Mouse (Mus musculus): ENCODE data around the gene Vmn1r55.
"Not testable (repeated sequence)": the region's sequence is repeated elsewhere in the genome, so short reads cannot be mapped to it uniquely, and the experiment has no call there.

Gene Vmn1r55

GRCm38 (mm10) chr7:5149570-5149969 lies at the start of gene Vmn1r55:
Vmn1r55 (minus strand) TSS chr7:5149670.
- DNase-seq: not testable (repeated sequence)

DNA sequence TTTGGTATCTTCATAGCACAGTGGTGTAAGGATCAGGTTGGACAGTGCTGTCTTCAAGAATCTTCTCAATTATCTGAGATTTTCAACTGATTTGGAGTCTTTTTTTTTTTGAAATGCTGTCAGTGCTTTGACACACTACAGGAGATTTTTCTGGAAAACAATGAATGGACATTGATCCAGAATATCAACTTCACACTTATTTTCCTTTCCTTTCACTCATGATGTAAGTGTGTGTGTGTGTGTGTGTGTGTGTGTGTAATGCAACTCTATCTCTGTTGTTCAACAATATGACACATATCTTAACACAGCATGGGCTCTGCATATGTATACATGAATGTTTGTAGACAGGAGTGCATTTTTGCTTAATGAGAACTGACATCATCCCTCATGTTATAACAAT lies 47.2 kb upstream of the Vmn1r55 start, which contains the start of gene Vmn1r56:
Vmn1r56 (minus strand) TSS at position 101 of the 400 bp plus-strand sequence.
- DNase-seq: not testable (repeated sequence)

DNA sequence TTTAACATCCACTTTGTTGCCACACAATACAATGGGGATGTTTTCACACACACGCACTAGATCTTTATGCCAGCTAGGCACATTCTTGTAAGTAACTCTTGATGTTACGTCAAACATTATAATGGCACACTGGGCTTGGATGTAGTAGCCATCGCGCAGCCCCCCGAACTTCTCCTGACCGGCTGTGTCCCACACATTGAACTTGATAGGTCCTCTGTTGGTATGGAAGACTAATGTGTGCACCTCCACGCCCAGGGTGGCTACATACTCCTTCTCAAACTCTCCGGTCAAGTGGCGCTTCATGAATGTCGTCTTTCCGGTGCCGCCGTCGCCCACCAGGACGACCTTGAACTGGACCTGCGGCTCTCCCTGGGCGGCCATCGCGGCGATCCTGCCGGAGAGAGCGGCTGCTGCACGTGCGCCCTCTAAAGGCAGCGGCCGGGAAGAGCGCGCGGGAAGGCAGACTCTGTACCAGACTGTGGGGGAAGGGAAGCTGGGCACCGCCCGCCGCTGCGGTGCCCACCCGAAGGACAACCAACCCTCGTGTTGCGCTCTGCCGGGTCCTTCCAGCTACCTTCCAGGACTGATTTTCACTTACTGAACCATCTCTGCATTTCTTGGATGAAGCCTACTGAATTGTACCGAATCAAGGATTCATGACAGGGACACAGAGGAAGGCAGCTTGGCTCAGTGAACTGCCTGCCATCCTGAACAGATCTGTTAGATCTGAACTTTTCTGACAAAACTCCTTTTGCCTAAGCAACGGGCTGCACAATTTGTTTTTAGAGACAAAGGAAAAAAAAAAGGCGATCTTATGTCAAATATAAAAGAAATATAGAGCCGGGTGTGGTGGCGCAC lies 23.7 kb downstream of the Vmn1r55 start, which contains the start of gene Rasl2-9:
Rasl2-9 (minus strand) TSS at position 402 of the 858 bp plus-strand sequence.
- DNase-seq: peak; percentile 81

DNA sequence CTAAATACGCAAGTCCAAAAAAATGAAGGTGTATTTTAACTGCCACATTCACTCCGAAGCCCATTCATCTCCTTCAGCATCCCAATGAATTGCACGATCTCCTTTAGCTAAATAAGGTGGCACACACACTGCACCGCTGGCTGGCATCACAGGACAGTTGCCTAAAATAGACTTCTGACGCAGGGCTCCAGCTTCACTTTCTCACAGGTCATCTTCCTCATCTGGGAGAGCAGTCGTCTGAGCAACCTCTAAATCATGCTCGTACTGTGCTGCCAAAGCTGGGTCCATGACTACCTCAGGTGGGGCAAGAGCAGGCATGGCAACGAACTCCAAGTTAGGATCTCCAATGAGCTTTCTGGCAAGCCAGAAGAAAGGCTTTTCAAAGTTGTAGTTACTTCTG lies 24.4 kb downstream of the Vmn1r55 start:
- DNase-seq: no peak

DNA sequence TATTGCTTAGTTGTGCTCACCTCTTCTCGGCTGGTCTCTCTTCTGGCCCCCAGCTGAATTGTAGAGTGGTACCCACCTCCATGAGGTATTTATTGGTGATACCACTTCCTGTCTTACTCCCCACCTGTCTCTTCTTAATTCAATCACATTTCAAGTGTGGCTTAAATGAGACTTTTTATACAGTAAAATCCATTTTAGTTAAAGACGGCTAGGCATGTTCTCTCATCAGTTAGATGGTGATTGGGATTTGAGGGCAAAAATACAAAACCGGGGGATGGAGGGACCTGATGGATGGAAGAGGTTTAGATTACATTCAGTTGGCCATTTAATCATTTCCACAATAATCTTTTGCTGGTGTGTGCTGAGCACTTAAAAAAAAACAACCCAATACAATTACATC lies 32.6 kb downstream of the Vmn1r55 start, which contains the start of gene Rfpl4:
Rfpl4 (minus strand) TSS at position 101 of the 400 bp plus-strand sequence.
- DNase-seq: no peak

- no peak for DNase-seq
Observed at GRCm38 (mm10) chr7:5112701-5113100, 36.8 kb downstream of the Vmn1r55 start.

- no peak for DNase-seq
Observed at GRCm38 (mm10) chr7:5109301-5109700, 40.2 kb downstream of the Vmn1r55 start.

DNA sequence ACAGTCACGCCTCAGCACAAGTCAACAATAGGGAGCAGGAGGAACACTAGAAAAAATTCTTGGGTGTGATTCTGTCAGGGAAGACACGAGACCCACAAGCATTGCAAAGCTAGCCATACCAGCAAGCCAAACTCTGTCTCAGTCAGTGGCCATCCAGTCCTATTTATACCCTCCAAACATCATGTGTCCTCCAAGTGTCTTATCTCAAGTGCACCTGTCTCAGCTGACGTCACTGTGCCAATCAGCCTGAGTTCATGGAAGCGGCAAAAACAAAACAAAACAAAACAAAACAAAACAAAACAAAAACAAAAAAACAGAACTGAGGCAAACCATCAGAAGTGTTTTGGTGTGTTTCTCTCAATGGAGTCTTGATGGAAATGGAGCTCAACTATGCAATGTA lies 41.2 kb downstream of the Vmn1r55 start:
- no peak for DNase-seq

DNA sequence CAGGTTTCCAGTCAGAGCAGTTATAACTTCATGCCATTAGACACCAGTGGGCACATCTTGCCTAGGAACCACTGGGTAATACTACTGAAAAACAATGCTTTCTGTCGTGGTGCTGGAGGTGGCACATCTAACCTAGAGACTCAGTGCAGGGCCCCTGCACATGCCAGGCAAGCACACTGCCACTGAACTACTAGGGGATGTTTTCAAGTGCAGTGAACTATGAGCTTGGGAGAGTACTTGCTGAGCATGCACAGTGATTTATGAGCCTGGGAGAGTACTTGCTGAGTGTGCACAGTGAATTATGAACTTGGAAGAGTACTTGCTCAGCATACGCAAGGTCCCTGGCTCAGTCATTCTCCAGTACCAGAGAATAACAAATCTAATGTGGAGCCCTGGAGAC lies 46.9 kb downstream of the Vmn1r55 start:
- DNase-seq: no peak

DNA sequence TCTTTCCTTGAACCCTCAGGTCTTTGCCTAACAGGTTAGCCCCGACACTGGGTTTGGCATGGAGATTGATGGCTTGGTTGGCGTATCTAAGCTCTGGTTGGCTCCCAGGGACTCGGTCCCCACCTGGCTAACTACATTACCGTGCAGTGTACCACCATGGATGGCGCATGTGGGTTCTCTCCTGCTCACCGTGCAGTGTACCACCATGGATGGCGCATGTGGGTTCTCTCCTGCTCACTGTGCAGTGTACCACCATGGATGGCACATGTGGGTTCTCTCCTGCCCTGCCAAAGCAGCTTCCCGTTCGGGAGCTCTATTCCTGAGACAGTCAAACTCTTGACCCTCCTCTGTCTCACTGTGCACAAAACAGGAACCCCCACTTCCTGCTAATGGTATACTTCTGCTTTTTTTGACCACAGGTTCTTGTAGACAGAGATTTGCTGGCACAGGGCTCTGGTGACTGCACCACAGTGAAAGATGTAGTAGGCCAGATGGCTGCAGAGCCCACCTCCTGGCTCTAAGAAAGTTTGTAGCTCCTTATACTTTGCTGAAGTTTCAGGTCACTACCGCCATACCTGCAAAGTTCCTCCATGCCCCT lies 48.3 kb downstream of the Vmn1r55 start:
- DNase-seq: no peak

GRCm38 (mm10) chr7:5099796-5100195 lies 49.7 kb downstream of the Vmn1r55 start:
- no peak for DNase-seq

DNA sequence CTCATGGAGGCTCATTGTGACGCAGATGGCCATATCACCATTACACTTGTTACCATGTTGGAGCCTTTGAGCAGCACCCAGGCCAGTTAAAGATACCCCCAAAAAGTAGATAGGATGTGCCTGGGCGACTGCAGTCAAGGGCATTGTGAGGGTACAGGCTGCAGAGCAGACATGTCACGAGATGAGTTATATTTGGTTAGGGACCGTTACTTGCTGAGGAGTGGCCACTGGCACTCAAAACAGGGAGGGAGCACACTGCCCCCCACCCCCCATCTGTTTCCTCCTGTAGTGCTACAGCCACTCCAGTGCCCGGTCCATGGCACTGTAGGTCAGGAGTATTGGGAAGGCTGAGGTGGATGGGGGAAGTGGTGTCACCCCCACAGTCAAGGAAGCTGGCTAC lies 50.7 kb downstream of the Vmn1r55 start:
- DNase-seq: no peak

DNA sequence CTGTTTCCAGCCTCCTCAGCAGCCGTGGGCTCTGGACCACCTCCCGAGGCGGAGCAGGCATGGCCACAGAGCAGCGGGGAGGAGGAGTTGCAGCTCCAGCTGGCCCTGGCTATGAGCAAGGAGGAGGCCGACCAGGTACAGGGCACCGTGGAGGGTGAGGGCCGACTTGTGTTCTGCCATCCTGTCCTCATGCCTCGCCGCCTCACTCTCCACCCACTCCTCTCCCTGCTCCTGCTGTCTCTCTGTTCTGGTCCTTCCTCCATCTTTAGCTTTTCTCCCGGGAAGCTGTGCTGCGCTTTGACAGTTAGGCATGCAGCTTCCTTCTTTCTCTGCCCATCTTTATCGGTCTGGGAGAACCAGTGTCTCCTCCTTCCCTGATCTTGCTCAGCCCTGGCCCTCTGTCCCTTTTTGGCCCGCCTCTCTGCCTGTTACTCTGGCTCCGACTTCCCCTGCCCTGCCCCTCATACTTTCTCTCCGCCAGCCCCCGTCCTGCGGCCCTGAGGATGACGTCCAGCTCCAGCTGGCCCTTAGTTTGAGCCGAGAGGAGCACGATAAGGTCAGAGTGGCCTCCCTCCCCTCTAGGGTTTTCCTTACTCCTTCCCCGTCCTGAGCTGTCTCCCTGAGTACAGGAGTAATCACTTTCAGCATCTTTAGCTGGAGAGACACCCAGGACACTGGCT lies 56.5 kb downstream of the Vmn1r55 start:
- DNase-seq: peak; percentile 23

- no peak for DNase-seq
Observed at GRCm38 (mm10) chr7:5092381-5092780, 57.1 kb downstream of the Vmn1r55 start.

GRCm38 (mm10) chr7:5091008-5091728 lies 58.3 kb downstream of the Vmn1r55 start:
- DNase-seq: no peak

GRCm38 (mm10) chr7:5089853-5090252 lies 59.6 kb downstream of the Vmn1r55 start:
- no peak for DNase-seq

- DNase-seq: no peak
Observed at GRCm38 (mm10) chr7:5087886-5088285, 61.6 kb downstream of the Vmn1r55 start.

DNA sequence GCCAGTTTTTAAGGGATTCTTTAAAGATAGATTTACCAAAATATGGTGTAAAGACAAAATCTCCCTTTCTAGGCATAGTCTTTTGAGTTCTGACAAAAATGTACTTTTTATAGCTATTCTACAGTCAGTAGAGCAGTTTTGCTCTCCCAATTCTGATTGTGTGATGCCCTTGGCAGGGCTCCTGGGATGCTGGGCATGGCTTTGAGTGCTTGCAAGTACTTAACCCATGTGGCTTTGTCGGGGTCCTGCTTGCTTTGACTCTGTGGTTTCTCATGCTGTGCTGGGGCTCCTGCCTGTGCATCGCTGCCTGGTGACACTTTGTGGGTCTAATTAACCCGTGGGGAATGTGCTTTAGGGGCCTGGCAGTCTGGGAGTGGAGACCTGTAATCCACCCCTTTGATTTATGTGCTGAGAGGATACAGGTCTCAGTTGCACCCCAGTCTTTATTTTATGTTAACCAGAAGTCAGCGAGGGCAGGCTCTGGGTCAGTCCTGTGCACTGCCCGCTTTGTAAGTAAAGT lies 62.5 kb downstream of the Vmn1r55 start:
- no peak for DNase-seq

DNA sequence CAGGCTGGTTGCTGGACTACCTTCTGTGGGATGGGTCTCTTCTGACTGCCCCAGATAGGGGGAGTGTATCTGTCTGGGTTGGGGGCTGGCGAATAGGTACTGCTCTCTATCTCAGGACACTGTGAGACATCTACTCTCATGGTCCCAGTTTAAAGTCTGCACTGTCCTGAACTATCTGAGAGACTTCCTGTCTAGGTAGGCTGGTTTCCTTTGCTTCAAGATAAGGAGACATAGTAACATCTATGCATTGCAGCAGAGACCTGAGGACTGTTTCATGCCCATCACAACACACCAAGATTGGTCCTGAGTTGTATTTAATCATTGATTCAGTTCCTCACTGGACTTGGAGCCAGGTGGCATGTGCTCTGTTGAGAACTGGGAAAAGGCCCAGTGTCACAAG lies 64.0 kb downstream of the Vmn1r55 start:
- DNase-seq: no peak

DNA sequence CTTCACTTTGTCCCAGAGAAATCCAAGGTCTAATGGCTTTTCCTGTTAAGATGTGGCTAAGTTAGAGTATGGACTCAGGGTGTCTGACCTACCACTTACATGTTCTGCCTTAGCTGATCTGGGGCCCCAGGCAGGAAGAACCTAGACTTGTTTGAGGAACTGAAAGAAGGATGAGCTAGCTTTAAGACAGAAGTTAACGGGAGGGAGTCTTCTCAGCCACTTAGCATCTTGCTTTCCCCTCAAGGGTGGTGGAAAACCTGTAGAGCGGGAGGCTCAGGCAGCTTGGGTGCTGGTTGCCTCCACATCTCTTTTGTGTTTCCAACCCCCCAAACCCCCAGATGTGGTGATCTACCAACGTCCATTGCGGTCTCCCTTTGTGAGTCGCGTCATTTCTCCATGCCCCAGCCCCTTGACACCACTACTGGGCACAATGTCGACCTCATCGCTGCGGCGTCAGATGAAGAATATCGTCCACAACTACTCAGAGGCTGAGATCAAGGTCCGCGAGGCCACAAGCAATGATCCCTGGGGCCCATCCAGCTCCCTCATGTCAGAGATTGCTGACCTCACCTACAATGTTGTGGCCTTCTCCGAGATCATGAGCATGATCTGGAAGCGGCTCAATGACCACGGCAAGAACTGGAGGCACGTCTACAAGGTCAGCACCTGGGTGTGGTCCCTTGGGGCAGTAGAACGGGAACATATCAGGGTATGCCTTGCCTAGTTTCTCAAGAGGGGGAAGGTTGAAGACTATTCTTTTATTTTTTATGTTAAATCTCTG lies 66.0 kb downstream of the Vmn1r55 start:
- DNase-seq: no peak

DNA sequence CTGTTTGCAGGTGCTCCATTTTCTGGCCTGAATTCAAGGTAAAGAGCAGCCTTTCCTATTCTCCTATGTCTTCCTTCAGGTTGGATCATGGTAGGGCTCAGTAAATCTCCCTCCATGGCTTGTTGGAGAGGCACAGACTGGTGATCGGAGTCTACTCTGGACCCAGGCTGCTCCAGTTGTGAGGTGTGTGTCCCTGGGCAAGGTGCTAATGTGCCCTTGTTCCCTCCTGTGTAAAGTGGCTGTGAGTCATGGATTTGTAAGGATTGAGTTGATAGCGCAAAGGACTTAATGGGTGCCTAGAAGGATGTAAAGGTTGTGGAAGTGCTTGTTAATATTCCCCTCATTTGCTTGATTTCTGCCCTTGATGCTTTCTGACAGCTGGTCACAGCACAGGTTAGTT lies 67.5 kb downstream of the Vmn1r55 start:
- DNase-seq: no peak

- no peak for DNase-seq
Observed at GRCm38 (mm10) chr7:5081241-5081640, 68.2 kb downstream of the Vmn1r55 start.
